Mouse (Mus musculus): ENCODE measurements around the gene Rpl18a. TPM values are rescaled to one million over a fixed set of nuclear protein-coding genes. Genes with fewer than 3 reads are reported as not detected.

Gene Rpl18a
- polyA plus RNA-seq, 1 experiment from 2014 or later = 3,565 TPM

DNA sequence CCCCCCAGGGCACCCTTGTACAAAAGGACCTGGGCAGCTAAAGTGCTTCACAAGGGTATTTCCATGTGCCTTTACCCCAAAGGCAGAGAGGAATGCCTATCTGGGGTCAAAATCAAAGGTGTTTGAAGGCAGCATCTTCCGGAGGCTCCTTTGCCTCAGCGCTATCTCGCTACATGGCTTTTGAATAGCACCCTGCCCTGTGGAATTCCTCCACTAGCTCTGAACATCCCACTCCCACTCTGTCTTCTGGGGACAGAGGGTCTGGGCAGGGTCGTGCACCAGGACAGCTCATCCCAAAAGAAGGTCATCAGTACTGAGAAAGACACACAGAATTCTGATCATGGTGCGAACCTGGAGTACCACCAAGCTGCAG lies 28.0 kb downstream of the Rpl18a start:
- Histone ChIP-seq H3K4me1 (ENCODE audit: control insufficient read depth, insufficient read depth, low read length) (peaks cover 34% of the 10 kb centered on the region), H3K4me2 (ENCODE audit: low read depth, low read length) (no peak overlapping the region), H3K4me3 (replicated peaks; ENCODE audit: low read length) (no peak overlapping the region), H3K9me3 (replicated peaks; ENCODE audit: control insufficient read depth, low read length) (no peaks in the 10 kb centered on the region), H3K36me3 (ENCODE audit: control insufficient read depth, insufficient read depth, low read length) (peaks cover 5% of the 10 kb centered on the region; the same call in 1 of the 2 replicates), H3K27ac (ENCODE audit: low read length) (no peak overlapping the region), H3K9ac (ENCODE audit: low read length) (peak overlapping the region; percentile 46; the same call in 1 of the 2 replicates), H3K27me3 (ENCODE audit: control insufficient read depth, insufficient read depth, low read length) (no peaks in the 10 kb centered on the region; the same call in 1 of the 2 replicates)
- no peak for ATAC-seq (ENCODE audit: insufficient read depth, low FRiP score)
- 41% methylated on average over 5 of the region's 5 CpGs for WGBS

DNA sequence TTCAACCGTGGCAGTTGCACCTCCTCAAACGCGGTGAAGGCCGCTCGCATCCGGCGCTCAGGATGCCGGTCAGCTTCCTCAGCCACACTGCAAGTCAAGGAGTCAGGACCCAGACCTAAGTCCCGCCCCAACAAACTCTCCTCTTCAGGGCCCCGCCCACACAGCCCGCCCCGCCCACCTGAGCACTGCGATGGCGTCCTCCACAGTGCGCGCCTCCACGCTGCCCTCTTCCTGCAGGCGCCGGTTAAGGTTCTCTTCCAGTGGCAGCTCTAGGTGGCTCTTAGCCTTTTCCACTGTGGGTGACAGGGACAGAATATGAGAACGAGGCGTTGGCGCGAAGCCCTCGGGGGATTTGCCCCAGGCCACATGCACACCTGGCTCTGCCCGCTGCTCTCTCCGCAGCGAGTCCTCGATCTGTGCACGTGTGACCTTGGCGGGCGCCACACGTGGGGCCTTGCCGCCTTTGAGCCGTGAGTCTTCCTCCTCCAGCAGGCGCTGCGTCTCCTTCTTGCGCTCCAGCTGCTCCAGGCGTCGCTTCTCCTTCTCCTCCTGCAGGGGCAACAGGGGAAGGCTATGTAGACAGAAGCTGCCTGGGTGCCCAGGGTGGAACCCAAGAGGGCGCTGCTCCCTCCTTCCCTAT lies 28.5 kb downstream of the Rpl18a start:
- peaks cover 39% of the 10 kb centered on the region for H3K4me1 ChIP-seq (ENCODE audit: control insufficient read depth, insufficient read depth, low read length)
- H3K27me3 ChIP-seq (ENCODE audit: control insufficient read depth, insufficient read depth, low read length) = peaks cover under 1% of the 10 kb centered on the region; the same call in 1 of the 2 replicates
- peak overlapping the region; percentile 13 for H3K4me3 ChIP-seq (replicated peaks; ENCODE audit: low read length)
- whole genome bisulfite sequencing = 20% methylated on average over 40 of the region's 40 CpGs
- no peak for ATAC-seq (ENCODE audit: insufficient read depth, low FRiP score)
- peaks cover 5% of the 10 kb centered on the region; the same call in 1 of the 2 replicates for H3K36me3 ChIP-seq (ENCODE audit: control insufficient read depth, insufficient read depth, low read length)
- no peak overlapping the region for H3K27ac ChIP-seq (ENCODE audit: low read length)
- H3K9me3 ChIP-seq (replicated peaks; ENCODE audit: control insufficient read depth, low read length) = no peaks in the 10 kb centered on the region
- H3K9ac ChIP-seq (ENCODE audit: low read length) = peak overlapping the region; percentile 46
- H3K4me2 ChIP-seq (ENCODE audit: low read depth, low read length) = peak overlapping the region; percentile 43

DNA sequence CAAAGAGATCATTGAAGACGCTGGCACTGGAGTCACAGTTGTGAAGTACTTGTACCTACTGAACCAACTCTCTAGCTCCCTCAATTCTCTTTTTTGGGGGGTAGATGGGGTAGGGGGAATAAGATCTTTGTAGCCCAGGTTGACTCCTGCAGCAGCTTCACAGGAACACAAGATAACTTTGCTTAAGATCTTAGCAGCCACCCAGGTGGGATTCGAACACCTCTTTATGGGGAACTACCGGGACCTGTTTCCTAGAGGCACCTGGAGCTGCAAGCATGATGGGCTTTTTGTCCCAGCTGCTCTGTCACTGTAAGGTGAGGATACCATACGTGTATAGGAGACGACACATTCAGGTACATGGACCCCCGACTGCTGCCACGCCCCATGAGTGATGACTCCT lies 30.6 kb downstream of the Rpl18a start:
- Histone ChIP-seq H3K4me3 (replicated peaks; ENCODE audit: low read length) (no peak overlapping the region), H3K4me2 (ENCODE audit: low read depth, low read length) (no peak overlapping the region), H3K9me3 (replicated peaks; ENCODE audit: control insufficient read depth, low read length) (no peaks in the 10 kb centered on the region), H3K27me3 (ENCODE audit: control insufficient read depth, insufficient read depth, low read length) (peaks cover 16% of the 10 kb centered on the region), H3K9ac (ENCODE audit: low read length) (no peak overlapping the region), H3K36me3 (ENCODE audit: control insufficient read depth, insufficient read depth, low read length) (peaks cover 5% of the 10 kb centered on the region; the same call in 1 of the 2 replicates), H3K4me1 (ENCODE audit: control insufficient read depth, insufficient read depth, low read length) (peaks cover 46% of the 10 kb centered on the region), H3K27ac (ENCODE audit: low read length) (no peak overlapping the region)
- 76% methylated on average over 7 of the region's 7 CpGs for WGBS
- ATAC-seq (ENCODE audit: insufficient read depth, low FRiP score) = no peak

- peak overlapping the region; percentile 70 for H3K4me3 ChIP-seq (replicated peaks; ENCODE audit: low read length)
- H3K9ac ChIP-seq (ENCODE audit: low read length) = peak overlapping the region; percentile 54
- peaks cover 46% of the 10 kb centered on the region for H3K4me1 ChIP-seq (ENCODE audit: control insufficient read depth, insufficient read depth, low read length)
- peak overlapping the region; percentile 79 for H3K4me2 ChIP-seq (ENCODE audit: low read depth, low read length)
- H3K27me3 ChIP-seq (ENCODE audit: control insufficient read depth, insufficient read depth, low read length) = peaks cover 16% of the 10 kb centered on the region
- WGBS = 5% methylated on average over 12 of the region's 12 CpGs
- no peaks in the 10 kb centered on the region for H3K9me3 ChIP-seq (replicated peaks; ENCODE audit: control insufficient read depth, low read length)
- H3K36me3 ChIP-seq (ENCODE audit: control insufficient read depth, insufficient read depth, low read length) = peaks cover 5% of the 10 kb centered on the region; the same call in 1 of the 2 replicates
- H3K27ac ChIP-seq (ENCODE audit: low read length) = peak overlapping the region; percentile 59
- ATAC-seq (ENCODE audit: insufficient read depth, low FRiP score) = peak; percentile 8; the same call in 1 of the 2 replicates
These were observed 31.2 kb downstream of the Rpl18a start for GRCm38 (mm10) chr8:70866001-70866520.

DNA sequence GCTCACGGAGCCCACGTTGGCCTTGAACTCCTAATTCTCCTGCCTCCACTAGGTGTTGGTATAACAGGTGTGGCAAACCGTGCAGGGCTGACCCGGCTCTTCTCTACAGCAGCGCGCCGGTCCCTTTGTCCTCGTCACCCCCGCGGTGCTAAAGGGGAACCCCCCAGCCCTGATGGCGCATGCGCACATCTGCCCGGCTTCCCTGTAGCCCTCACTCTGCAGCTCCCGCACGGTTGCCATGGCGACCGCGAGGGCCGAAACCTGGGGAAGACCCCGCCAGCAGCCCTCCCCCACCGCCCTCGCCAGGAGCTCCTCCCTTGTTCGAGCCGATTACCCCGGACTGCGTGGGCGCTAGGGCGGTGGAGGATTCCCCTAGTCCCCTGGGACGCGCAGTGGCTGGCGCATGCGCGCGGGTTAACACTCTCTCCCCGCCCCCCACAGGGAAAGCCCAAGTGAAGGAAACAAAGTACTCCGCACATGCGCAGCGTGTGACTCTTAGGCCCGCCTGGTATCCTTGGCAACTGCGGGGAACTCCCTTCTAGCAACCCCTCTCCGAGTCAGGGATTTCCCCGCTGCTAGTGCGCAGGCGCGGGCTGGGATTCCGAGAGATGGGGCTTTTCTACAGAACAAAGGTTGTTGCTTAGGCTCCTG lies 31.7 kb downstream of the Rpl18a start:
- Histone ChIP-seq H3K9ac (ENCODE audit: low read length) (peak overlapping the region; percentile 79), H3K36me3 (ENCODE audit: control insufficient read depth, insufficient read depth, low read length) (peaks cover 5% of the 10 kb centered on the region; the same call in 1 of the 2 replicates), H3K4me1 (ENCODE audit: control insufficient read depth, insufficient read depth, low read length) (peaks cover 46% of the 10 kb centered on the region), H3K27me3 (ENCODE audit: control insufficient read depth, insufficient read depth, low read length) (peaks cover 16% of the 10 kb centered on the region), H3K4me2 (ENCODE audit: low read depth, low read length) (peak overlapping the region; percentile 79), H3K4me3 (replicated peaks; ENCODE audit: low read length) (peak overlapping the region; percentile 70), H3K9me3 (replicated peaks; ENCODE audit: control insufficient read depth, low read length) (no peaks in the 10 kb centered on the region), H3K27ac (ENCODE audit: low read length) (peak overlapping the region; percentile 86)
- under 1% methylated on average over 46 of the region's 46 CpGs for WGBS
- ATAC-seq (ENCODE audit: insufficient read depth, low FRiP score) = peak; percentile 92

DNA sequence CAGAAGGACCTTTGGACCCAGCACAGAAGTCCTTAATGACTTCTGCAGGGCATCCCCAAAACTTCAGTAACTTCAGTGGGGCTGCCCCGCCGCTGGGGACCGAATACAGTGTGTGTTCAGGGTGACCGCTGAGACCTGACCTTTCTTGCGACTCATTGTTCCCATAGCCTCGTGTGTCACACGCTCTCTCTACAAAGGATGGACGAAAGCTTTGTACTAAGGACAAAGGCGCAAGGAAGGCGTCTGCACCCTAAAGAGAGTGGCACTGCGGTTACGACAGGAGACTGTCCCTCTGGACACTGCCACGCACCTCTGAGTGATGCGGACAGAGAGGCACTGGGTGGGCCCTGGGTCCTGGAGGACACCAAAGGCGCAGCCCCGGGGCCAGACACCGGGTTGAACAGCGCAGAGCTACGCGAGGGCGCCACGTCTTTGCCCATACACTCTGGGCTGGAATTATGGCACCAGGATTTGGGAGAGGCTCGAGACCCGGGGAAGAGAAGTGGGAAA lies 32.4 kb downstream of the Rpl18a start:
- 4% methylated on average over 24 of the region's 24 CpGs for WGBS
- no peak for ATAC-seq (ENCODE audit: insufficient read depth, low FRiP score)
- Histone ChIP-seq H3K9me3 (replicated peaks; ENCODE audit: control insufficient read depth, low read length) (no peaks in the 10 kb centered on the region), H3K4me2 (ENCODE audit: low read depth, low read length) (peak overlapping the region; percentile 79), H3K9ac (ENCODE audit: low read length) (peak overlapping the region; percentile 79), H3K4me1 (ENCODE audit: control insufficient read depth, insufficient read depth, low read length) (peaks cover 44% of the 10 kb centered on the region), H3K27ac (ENCODE audit: low read length) (peak overlapping the region; percentile 86), H3K4me3 (replicated peaks; ENCODE audit: low read length) (peak overlapping the region; percentile 70), H3K27me3 (ENCODE audit: control insufficient read depth, insufficient read depth, low read length) (peaks cover 16% of the 10 kb centered on the region), H3K36me3 (ENCODE audit: control insufficient read depth, insufficient read depth, low read length) (peaks cover 5% of the 10 kb centered on the region; the same call in 1 of the 2 replicates)

DNA sequence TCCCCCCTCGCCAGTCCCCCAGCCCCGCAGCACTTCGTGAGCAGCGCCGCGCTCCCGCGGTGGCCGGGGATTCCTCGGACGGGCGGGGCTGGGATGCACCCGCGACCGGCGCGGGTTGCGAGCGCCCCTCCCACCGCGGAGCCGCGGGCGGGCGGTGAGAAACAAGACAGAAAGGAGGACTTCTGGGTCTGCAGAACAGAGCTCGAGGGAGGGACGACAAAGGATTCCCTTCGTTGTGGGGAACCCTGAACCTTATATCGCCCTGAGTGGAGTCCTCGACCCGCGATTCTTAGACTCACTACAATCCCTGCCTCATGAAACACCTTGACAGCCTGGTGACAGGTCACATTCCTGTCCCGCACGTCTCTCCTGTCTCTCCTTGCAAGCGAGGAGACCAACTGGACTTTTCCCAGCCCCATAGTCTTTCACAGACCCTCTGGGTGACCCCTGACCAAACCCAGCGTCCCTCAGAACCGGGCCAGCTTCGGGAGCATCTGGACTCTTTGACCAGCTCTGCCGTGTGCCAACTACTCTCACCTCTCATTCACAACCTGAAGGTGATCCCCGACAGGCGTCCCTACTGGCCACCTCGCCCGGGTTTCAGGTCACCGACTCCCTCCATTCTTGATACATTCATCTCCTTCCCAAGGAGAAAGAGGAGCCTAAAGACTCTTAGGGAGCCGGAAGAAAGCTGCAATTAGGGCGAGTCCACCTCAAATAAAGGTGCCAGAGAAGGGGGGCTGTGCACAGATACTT lies 33.1 kb downstream of the Rpl18a start:
- Histone ChIP-seq H3K27ac (ENCODE audit: low read length) (0 out of 2 replicates have a peak overlapping the region, but pooled peaks have one; percentile 86), H3K9me3 (replicated peaks; ENCODE audit: control insufficient read depth, low read length) (no peaks in the 10 kb centered on the region), H3K4me1 (ENCODE audit: control insufficient read depth, insufficient read depth, low read length) (peaks cover 39% of the 10 kb centered on the region), H3K27me3 (ENCODE audit: control insufficient read depth, insufficient read depth, low read length) (peaks cover 16% of the 10 kb centered on the region), H3K9ac (ENCODE audit: low read length) (peak overlapping the region; percentile 79), H3K4me2 (ENCODE audit: low read depth, low read length) (peak overlapping the region; percentile 79), H3K4me3 (replicated peaks; ENCODE audit: low read length) (peak overlapping the region; percentile 70), H3K36me3 (ENCODE audit: control insufficient read depth, insufficient read depth, low read length) (peaks cover 5% of the 10 kb centered on the region; the same call in 1 of the 2 replicates)
- 2% methylated on average over 46 of the region's 46 CpGs for WGBS
- no peak for ATAC-seq (ENCODE audit: insufficient read depth, low FRiP score)

GRCm38 (mm10) chr8:70862824-70863641 lies 34.2 kb downstream of the Rpl18a start, which contains the start of gene Kcnn1:
Gene Kcnn1 (minus strand): TSS chr8:70863258.
- H3K4me3 ChIP-seq (replicated peaks; ENCODE audit: low read length) = peak within 1 kb of the TSS; percentile 70
- peak within 1 kb of the TSS; percentile 79 for H3K9ac ChIP-seq (ENCODE audit: low read length)
- peaks cover 2% of the 10 kb centered on the region; the same call in 1 of the 2 replicates for H3K36me3 ChIP-seq (ENCODE audit: control insufficient read depth, insufficient read depth, low read length)
- no peak within 1 kb of the TSS for H3K27ac ChIP-seq (ENCODE audit: low read length)
- peak within 1 kb of the TSS; percentile 79 for H3K4me2 ChIP-seq (ENCODE audit: low read depth, low read length)
- H3K4me1 ChIP-seq (ENCODE audit: control insufficient read depth, insufficient read depth, low read length) = peaks cover 28% of the 10 kb centered on the region
- no peaks in the 10 kb centered on the region for H3K9me3 ChIP-seq (replicated peaks; ENCODE audit: control insufficient read depth, low read length)
- H3K27me3 ChIP-seq (ENCODE audit: control insufficient read depth, insufficient read depth, low read length) = peaks cover 16% of the 10 kb centered on the region
- WGBS = 2% methylated on average over 55 of the region's 55 CpGs
- ATAC-seq (ENCODE audit: insufficient read depth, low FRiP score) = no peak

All from stomach, embryonic 16.5 days (tissue).